Mouse (Mus musculus) cerebellum, adult 9-10 months (tissue): ENCODE measurements at regions not wholly inside any gene's neighbourhood (a gene's known extent, or its start where the extent isn't known, plus 50 kb on each side); places are given as distances from the start of the nearest gene placed in this dataset.
A peak's percentile ranks its signal among the peaks of the same experiment; 100 is the strongest.

ENCODE experiments used
- DNase-seq: peaks from one replicate; pipeline ENCODE4 v3.0.0; 2022

DNA sequence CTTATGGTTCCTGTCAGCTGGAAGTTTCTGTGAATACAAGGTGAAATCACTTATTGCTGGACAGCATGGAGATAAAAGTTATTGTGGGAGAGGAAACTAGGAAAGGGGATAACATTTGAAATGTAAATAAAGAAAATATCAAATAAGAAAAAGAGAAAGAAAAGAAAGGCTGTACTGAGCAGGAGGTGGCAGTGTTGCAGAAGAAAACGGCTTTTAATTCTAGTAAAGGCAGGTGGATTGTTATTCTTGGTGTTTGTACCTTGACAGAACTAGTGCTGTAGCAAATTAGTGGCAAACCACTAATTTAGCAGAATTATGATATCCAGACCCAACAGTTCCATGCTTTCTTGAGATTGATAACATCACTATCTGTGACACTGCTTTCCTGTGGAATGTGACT, 52.6 kb downstream of the Gm10358 start:
- no peak for DNase-seq

DNA sequence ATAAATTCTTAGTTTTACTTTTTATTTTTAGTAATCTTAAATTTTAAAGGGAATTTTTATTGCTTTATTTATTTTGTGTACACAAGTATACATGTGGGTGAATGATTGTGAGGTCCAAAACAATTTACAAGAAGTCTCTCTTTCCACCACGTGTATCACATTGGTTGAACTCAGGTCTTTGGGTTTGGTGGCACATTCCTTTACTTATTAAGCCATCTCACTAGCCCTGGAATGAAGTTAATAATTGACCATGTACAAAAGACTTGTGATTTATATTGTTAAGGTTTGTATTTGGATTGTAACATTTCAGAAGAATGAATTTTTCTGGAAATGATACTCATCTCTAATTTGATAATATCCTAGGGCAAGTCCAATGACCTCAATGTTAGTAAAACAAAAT, 56.2 kb downstream of the Gm10358 start:
- DNase-seq, result no peak

DNA sequence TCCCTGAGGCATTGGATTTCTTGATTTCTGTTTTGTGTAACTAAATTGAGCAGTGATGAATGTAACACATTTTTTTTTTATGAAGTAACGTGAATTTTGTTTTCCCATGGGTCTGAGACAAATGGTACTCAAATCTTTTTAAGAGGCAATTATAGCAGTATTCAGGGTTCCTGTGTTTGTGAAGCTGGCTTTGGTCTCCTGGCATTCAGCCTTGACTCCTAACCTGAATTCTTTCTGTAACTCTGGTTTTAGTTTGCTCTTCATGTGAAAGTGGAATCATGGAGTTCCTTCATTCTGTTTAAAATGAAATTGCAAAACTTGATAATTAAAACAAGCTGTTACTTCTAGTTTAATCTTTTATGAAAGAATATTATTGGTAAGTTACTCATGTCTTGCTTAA, 58.3 kb downstream of the Gm10358 start:
- DNase-seq, result no peak

DNA sequence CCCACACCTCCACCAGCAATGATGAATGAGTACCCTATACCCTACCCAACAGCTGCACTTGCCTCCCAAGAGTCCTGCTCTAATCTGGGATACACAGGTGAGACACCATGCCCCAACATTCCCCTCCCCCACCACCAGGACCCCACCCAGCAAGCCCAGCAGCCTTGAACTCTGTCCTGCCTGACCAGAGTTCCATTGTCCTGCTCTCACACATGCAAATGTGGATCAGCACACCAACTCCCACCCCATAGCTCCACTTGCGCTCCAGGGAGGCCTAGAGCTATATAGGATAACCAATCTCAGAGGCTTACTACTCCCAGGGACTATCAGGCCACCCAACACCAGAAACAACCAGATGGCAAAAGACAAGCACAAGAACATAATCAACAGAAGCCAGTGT, 85.8 kb downstream of the Gm10358 start:
- no peak for DNase-seq

DNA sequence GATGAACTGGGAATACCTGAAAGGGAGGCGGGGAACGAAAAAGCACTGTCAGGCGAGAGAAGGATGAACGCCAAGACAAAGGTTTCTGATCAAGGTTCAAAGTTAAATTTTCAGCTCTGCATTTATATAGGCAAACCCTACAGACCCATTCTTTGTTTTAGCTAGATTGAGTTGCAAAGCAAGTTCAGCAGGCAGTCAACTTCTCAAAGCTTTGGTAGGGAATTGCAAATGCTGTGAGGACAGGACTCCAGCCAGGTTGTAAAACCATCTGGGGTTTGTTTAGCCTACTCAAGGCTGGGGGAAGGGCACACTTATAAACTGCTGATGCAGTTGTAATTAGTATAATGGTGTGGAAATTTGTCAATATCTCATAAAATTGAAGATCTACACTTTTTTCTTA, 87.9 kb downstream of the Gm10358 start:
- no peak for DNase-seq

DNA sequence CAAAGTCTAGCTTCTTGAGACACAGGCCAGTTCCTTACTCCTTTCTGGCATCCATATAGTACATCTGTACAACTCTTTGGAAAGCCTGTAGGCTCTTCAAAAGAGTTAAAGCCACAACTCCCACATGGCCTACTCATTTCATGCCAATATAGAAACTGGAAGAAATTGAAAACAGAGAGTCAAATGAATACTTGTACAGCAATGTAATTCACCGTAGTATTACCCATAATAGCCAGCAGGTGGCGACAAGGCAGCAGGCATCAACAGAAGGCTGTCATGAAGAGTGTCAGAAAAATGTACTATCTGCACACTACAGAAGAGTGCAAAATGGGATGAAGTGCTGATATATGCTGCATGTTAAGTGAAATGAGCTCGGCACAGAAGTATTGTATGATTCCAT, 90.5 kb downstream of the Gm10358 start:
- peak; percentile 26 for DNase-seq

DNA sequence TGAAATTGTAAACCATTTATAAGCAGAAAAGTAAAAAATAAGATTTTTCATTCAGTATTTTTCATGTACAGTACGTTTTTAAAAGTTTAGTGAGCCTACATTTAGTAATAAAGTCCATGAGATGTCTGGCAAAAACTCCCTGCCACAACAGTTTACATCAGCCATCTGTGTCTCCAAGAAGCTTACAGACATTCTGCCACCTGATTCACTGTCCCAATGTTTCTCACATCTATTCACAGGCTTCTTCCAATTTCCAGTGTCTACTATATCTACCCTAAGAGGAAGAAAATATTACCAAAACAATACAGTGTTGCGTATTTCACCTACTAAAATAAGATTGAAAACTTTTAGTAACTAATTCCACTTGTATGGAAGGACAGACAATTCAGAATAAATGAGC, 95.7 kb downstream of the Rasd2 start:
- no peak for DNase-seq

DNA sequence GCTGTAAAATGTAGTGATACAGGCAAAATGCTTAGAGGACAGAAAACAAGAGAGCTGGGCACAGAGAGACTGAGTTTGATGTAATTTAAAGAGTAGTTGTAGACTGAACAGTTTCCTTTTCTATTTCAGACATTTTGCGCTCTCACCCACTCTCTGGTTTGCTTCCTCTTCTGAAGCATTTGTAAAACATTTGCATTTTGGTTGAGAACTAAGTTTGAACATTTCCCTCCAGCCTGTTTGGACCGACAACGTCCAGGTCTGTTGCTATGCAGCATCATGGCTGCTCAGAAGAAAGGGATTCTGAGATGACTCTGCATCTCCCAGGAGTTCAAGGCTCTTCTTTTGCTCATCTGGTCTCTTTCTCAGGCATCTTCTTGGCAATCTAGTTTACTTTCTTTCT, 78.2 kb downstream of the Rasd2 start:
- DNase-seq, result no peak

DNA sequence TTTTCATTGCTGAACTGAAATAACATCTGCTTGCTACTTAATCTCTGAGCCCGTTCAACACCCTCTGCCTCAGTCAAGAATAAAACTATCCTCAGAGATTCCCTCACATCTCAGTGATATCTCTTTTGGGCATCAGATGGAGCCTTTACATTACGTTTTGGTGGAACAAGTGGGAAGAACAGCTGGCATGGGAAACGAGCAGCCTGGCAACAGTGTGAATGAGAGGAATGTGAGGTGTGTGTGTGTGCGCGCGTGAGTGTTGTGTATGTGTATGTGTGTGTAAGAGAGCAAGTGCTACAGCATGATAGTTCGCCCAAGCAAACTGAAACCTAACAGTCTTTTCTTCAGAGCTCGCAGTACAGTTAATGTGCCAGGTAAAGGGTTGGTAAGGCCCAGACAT, 76.2 kb downstream of the Rasd2 start:
- no peak for DNase-seq
